Mouse (Mus musculus) hindbrain, embryonic 12.5 days (tissue): ENCODE results near the gene Aurkaip1. TPM values are rescaled to one million over a fixed set of nuclear protein-coding genes. Genes with fewer than 3 reads are reported as not detected.
A peak's percentile ranks its signal among the peaks of the same experiment; 100 is the strongest.

ENCODE experiments used
- ATAC-seq: fragments of 200-750 bp; cut with Nextera tagmentation; 2 replicates; pipeline ENCODE4 v1.8.0; 2017; ENCODE audit warnings: moderate TSS enrichment; ENCODE audit not compliant: low FRiP score
- H3K27ac ChIP-seq: fragments of 300-500 bp; sonication (generic); 2 replicates; pipeline ENCODE4 v1.5.1; 2016; ENCODE audit warnings: mild to moderate bottlenecking
- H3K27me3 ChIP-seq: fragments of 300-500 bp; sonication (generic); 2 replicates; pipeline ENCODE4 v1.6.1; 2016; ENCODE audit warnings: mild to moderate bottlenecking
- H3K36me3 ChIP-seq: fragments of 300-500 bp; sonication (generic); 2 replicates; pipeline ENCODE4 v1.6.1; 2016; ENCODE audit warnings: mild to moderate bottlenecking
- H3K4me1 ChIP-seq: fragments of 300-500 bp; sonication (generic); 2 replicates; pipeline ENCODE4 v1.6.1; 2016
- H3K4me2 ChIP-seq: fragments of 300-500 bp; sonication (generic); replicated peaks from 2 replicates; pipeline ENCODE4 v1.6.1; 2016; ENCODE audit warnings: mild to moderate bottlenecking
- H3K4me3 ChIP-seq: fragments of 300-500 bp; sonication (generic); 2 replicates; pipeline ENCODE4 v1.5.1; 2016; ENCODE audit warnings: mild to moderate bottlenecking
- H3K9ac ChIP-seq: fragments of 300-500 bp; sonication (generic); 2 replicates; pipeline ENCODE4 v1.6.1; 2016; ENCODE audit warnings: mild to moderate bottlenecking, moderate library complexity
- H3K9me3 ChIP-seq: fragments of 300-500 bp; sonication (generic); replicated peaks from 2 replicates; pipeline ENCODE4 v1.6.1; 2016; ENCODE audit warnings: mild to moderate bottlenecking
- WGBS: fragments of 180-500 bp; shearing (Covaris S2); methylation state at CpG from one replicate; pipeline ENCODE4 v1.1.7; 2016; 5-methylcytosine and 5-hydroxymethylcytosine counted together
- microRNA-seq: library from miRNA; unstranded; fragments of <30 nt; microRNA quantifications from one replicate; pipeline ENCODE4, GENCODE M21; 2017
- polyA plus RNA-seq: library from polyadenylated mRNA; unstranded; fragments of >200 nt; fragmentation: Nextera tagmentation; extraction: Ambion mirVana; gene quantifications from 2 replicates; pipeline ENCODE4 v1.2.1, GENCODE M21; 2016

The Aurkaip1 gene
- polyA plus RNA-seq, 1 experiment from 2014 or later, result 127 TPM

DNA sequence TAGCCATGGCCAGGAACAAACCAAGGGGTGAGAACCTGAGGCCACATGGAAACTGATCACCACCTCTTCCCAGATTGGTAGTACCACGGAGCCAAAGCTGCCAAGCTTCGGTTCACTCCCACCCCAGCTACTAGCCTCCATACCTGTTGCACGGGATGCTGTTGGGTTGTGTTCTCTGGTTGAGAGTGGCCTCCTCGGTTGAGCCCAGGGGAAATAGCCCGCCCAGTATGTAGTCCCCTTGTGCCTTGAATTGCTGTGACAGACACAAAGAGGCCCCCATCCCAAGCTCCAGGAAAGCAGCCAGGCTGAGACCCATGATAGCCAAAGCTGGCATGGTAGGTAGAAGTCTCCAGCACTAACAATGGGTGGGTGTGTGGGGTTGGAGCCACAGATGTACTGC lies 31.9 kb downstream of the Aurkaip1 start, which contains the start of gene Tas1r3:
Gene Tas1r3 (minus strand): TSS at position 362 of the 400 bp plus-strand sequence.
- Histone ChIP-seq H3K36me3 (peaks cover 61% of the 10 kb centered on the region), H3K9ac (no peak within 1 kb of the TSS), H3K27ac (no peak within 1 kb of the TSS), H3K4me1 (0 out of 2 replicates have a peak, but pooled peaks cover 2% of the 10 kb centered on the region), H3K4me2 (no peak within 1 kb of the TSS), H3K9me3 (no peaks in the 10 kb centered on the region), H3K4me3 (no peak within 1 kb of the TSS), H3K27me3 (no peaks in the 10 kb centered on the region)
- ATAC-seq, result no peak
- WGBS, result 80% methylated on average over 5 of the region's 5 CpGs

- Histone ChIP-seq H3K9ac (peak overlapping the region; percentile 86), H3K27me3 (no peaks in the 10 kb centered on the region), H3K9me3 (no peaks in the 10 kb centered on the region), H3K4me3 (peak overlapping the region; percentile 70), H3K36me3 (peaks cover 50% of the 10 kb centered on the region), H3K27ac (no peak overlapping the region), H3K4me2 (peak overlapping the region; percentile 94), H3K4me1 (peaks cover 28% of the 10 kb centered on the region)
- 12% methylated on average over 22 of the region's 22 CpGs for WGBS
- ATAC-seq, result peak; percentile 64; the same call in 1 of the 2 replicates
These were observed 37.7 kb downstream of the Aurkaip1 start for GRCm38 (mm10) chr4:155868614-155869298.

GRCm38 (mm10) chr4:155869317-155870033 lies 38.4 kb downstream of the Aurkaip1 start, which contains the start of the genes Cptp and Ints11:
Gene Cptp (minus strand): TSS chr4:155869440.
Gene Ints11 (plus strand): TSS chr4:155869546.
- Histone ChIP-seq H3K27ac (peak within 1 kb of the TSS; percentile 69), H3K36me3 (peaks cover 57% of the 10 kb centered on the region), H3K4me1 (peaks cover 28% of the 10 kb centered on the region), H3K4me2 (peak within 1 kb of the TSS; percentile 94), H3K9ac (peak within 1 kb of the TSS; percentile 86), H3K27me3 (no peaks in the 10 kb centered on the region), H3K9me3 (no peaks in the 10 kb centered on the region), H3K4me3 (peak within 1 kb of the TSS; percentile 70)
- WGBS, result under 1% methylated on average over 63 of the region's 63 CpGs
- peak; percentile 96 for ATAC-seq

DNA sequence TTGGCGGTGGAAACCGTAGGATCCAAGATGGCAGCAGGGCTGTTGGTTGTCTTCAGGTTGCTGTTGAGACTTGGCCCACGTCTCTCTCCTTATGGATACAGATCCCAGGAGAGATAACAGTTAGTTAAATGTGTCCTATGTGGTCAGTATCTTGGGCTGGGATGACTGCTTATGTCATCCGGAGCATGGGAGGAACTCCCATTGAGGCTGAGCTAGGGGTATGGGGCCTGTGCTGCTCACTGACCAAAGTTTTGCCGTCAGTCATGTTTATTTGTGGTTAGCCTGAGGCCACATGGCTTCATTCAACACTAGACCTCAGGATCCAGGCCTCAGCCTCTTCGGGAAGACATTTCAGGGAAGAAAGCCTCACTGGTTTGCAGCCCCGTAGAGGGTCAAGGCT lies 40.3 kb downstream of the Aurkaip1 start:
- ATAC-seq, result no peak
- H3K27me3 ChIP-seq, result no peaks in the 10 kb centered on the region
- no peaks in the 10 kb centered on the region for H3K9me3 ChIP-seq
- H3K4me3 ChIP-seq, result no peak overlapping the region
- H3K36me3 ChIP-seq, result peaks cover 54% of the 10 kb centered on the region
- H3K4me2 ChIP-seq, result no peak overlapping the region
- H3K27ac ChIP-seq, result no peak overlapping the region
- H3K4me1 ChIP-seq, result peaks cover 28% of the 10 kb centered on the region
- WGBS, result 92% methylated on average over 7 of the region's 7 CpGs
- no peak overlapping the region for H3K9ac ChIP-seq

Small RNA genes lying within 50 kb of the gene (microRNA-seq; reads per million reads assigned to microRNA genes)
- gene Gm27743, result not detected

Other genes with a start within 250 kb of the Aurkaip1 start
- gene Slc35e2, start 229.9 kb upstream of the Aurkaip1 start, polyA plus RNA-seq, result 16.4 and 16.6 TPM in 2 replicates
- 85.3 and 86.8 TPM in 2 replicates for gene Cdk11b, start 206.4 kb upstream of the Aurkaip1 start, polyA plus RNA-seq
- not detected in 2 replicates for gene Gm10563, start 185.9 kb upstream of the Aurkaip1 start, polyA plus RNA-seq
- gene Mmp23, start 177.9 kb upstream of the Aurkaip1 start, polyA plus RNA-seq, result 3.9 and 5.9 TPM in 2 replicates
- 32.5 and 39.1 TPM in 2 replicates for gene Mib2, start 162.1 kb upstream of the Aurkaip1 start, polyA plus RNA-seq
- 10.4 and 10.9 TPM in 2 replicates for gene Fndc10, start 136.9 kb upstream of the Aurkaip1 start, polyA plus RNA-seq
- 140 and 144 TPM in 2 replicates for gene Ssu72, start 126.5 kb upstream of the Aurkaip1 start, polyA plus RNA-seq
- gene Tmem240, start 96.5 kb upstream of the Aurkaip1 start, polyA plus RNA-seq, result 5.3 and 5.5 TPM in 2 replicates
- 81.8 and 84.7 TPM in 2 replicates for gene Atad3a, start 70.2 kb upstream of the Aurkaip1 start, polyA plus RNA-seq
- gene Vwa1, start 56.6 kb upstream of the Aurkaip1 start, polyA plus RNA-seq, result 12.2 and 12.9 TPM in 2 replicates
- 0.58 and 0.86 TPM in 2 replicates for gene Tmem88b, start 45.4 kb upstream of the Aurkaip1 start, polyA plus RNA-seq
- not detected in 2 replicates for gene Ankrd65, start 40.8 kb upstream of the Aurkaip1 start, polyA plus RNA-seq
- gene Mrpl20, start 28.4 kb upstream of the Aurkaip1 start, polyA plus RNA-seq, result 189 and 204 TPM in 2 replicates
- gene Ccnl2, start 18.8 kb upstream of the Aurkaip1 start, polyA plus RNA-seq, result 207 and 217 TPM in 2 replicates
- gene Mxra8, start 8.4 kb downstream of the Aurkaip1 start, polyA plus RNA-seq, result 40.6 and 40.7 TPM in 2 replicates
- 18.6 and 20.0 TPM in 2 replicates for gene Dvl1, start 16.1 kb downstream of the Aurkaip1 start, polyA plus RNA-seq
- gene Tas1r3, start 32.1 kb downstream of the Aurkaip1 start, polyA plus RNA-seq, result 0.53 and 0.65 TPM in 2 replicates
- 18.5 and 18.6 TPM in 2 replicates for gene Cptp, start 38.2 kb downstream of the Aurkaip1 start, polyA plus RNA-seq
- gene Ints11, start 38.3 kb downstream of the Aurkaip1 start, polyA plus RNA-seq, result 74.9 and 76.3 TPM in 2 replicates
- gene Pusl1, start 60.5 kb downstream of the Aurkaip1 start, polyA plus RNA-seq, result 45.1 and 48.3 TPM in 2 replicates
- gene Acap3, start 60.5 kb downstream of the Aurkaip1 start, polyA plus RNA-seq, result 64.9 and 66.9 TPM in 2 replicates
- gene Ube2j2, start 112.6 kb downstream of the Aurkaip1 start, polyA plus RNA-seq, result 149 and 150 TPM in 2 replicates
- 17.2 and 25.7 TPM in 2 replicates for gene C1qtnf12, start 131.0 kb downstream of the Aurkaip1 start, polyA plus RNA-seq
- gene B3galt6, start 161.4 kb downstream of the Aurkaip1 start, polyA plus RNA-seq, result 19.5 and 20.4 TPM in 2 replicates
- 129 and 130 TPM in 2 replicates for gene Sdf4, start 161.6 kb downstream of the Aurkaip1 start, polyA plus RNA-seq
- gene Tnfrsf4, start 182.6 kb downstream of the Aurkaip1 start, polyA plus RNA-seq, result 0.29 and 0.76 TPM in 2 replicates
- gene Tnfrsf18, start 194.9 kb downstream of the Aurkaip1 start, polyA plus RNA-seq, result 1.8 and 2.6 TPM in 2 replicates
- 0.14 and 0.32 TPM in 2 replicates for gene Ttll10, start 228.1 kb downstream of the Aurkaip1 start, polyA plus RNA-seq